9 mouse cellular contexts compared by ENCODE assay signal in the genomic region with DNA sequence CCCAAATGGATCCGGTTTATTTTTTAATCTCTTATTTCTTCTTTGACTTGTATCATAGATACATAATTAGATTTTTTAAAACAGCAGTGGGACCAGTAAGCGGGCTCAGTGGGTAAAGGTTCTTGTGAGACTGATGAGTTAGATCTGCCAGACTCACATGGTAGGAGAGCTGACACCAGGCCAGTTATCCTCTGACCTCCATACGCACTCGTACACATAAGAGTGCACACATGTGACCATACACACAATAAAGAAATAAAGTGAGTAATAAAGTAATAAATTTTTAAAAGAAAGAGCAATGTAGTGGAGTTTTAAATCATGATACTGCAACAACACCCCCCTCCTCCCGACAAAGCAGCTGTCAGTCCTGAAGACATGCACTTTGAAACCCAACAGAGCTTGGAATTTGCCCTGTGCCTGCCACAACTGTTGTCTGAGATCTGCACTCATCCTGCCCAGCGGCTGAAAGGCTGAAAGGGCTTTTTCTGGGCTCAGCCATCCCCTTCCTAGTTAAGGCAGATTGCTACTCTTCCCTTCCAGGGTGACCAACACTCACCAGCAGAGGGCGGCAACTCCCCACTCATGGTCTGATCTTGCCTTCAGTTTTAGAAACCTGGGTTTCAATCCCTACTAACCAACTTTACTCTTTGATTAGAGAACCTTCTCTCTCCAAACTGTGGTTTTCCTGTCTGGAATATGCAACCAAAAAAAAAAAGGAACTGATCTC. TPM values are rescaled to one million over a fixed set of nuclear protein-coding genes. Genes with fewer than 3 reads are reported as not detected.
DNase-seq lines count a peak whose midpoint lies in the region; ATAC-seq and TF ChIP-seq lines count a peak whose summit lies in the region.
"Had no signal": no experiment of that assay in that cellular context is flagged by ENCODE, and none has a peak within 500 bp of the region (broad histone marks: within the 10 kb centered on the region; RNA-seq: fewer than 3 reads in every experiment).

No protein-coding gene starts in this region.

- H3K36me3 ChIP-seq in forebrain, embryonic 11.5 days (ENCODE audit: control insufficient read depth, insufficient read depth, low read length), result no peaks in the 10 kb centered on the region
- no peaks in the 10 kb centered on the region for H3K36me3 ChIP-seq in liver, postnatal 0 days (replicated peaks; ENCODE audit: insufficient read depth, low read length)
- no peaks in the 10 kb centered on the region for H3K36me3 ChIP-seq in neural tube, embryonic 14.5 days (ENCODE audit: control insufficient read depth, insufficient read depth, low read length)
- H3K36me3 ChIP-seq: embryonic facial prominence, embryonic 12.5 days had no signal

- intact Hi-C loops in heart, postnatal 25 days (cut with DNase I), result loop anchor here (1.0 to 2.0 kb wide), 2 partner anchors 136 to 163 kb away; no protein-coding TSS in a partner anchor

- no peak overlapping the region for H3K9ac ChIP-seq in forebrain, embryonic 11.5 days (ENCODE audit: low read length)
- no peak overlapping the region for H3K9ac ChIP-seq in liver, postnatal 0 days (replicated peaks)
- no peak overlapping the region for H3K9ac ChIP-seq in neural tube, embryonic 14.5 days (replicated peaks; ENCODE audit: low read depth, low read length)
- H3K9ac ChIP-seq: embryonic facial prominence, embryonic 12.5 days had no signal

- H3K27me3 ChIP-seq in forebrain, embryonic 11.5 days (ENCODE audit: control insufficient read depth, insufficient read depth, low read length), result no peaks in the 10 kb centered on the region
- H3K27me3 ChIP-seq in liver, postnatal 0 days (ENCODE audit: insufficient read depth, low read length), result peaks cover 3% of the 10 kb centered on the region; the same call in 1 of the 2 replicates
- H3K27me3 ChIP-seq in neural tube, embryonic 14.5 days (ENCODE audit: control insufficient read depth, insufficient read depth, low read length), result no peaks in the 10 kb centered on the region
- H3K27me3 ChIP-seq: embryonic facial prominence, embryonic 12.5 days had no signal

- 42% methylated on average over 7 of the region's 7 CpGs for WGBS in forebrain, embryonic 11.5 days
- WGBS in large intestine, adult 2 months, result 28% methylated on average over 7 of the region's 7 CpGs
- 44% methylated on average over 7 of the region's 7 CpGs for WGBS in liver, postnatal 0 days (ENCODE audit: insufficient replicate concordance)
- 26% methylated on average over 7 of the region's 7 CpGs for WGBS in neural tube, embryonic 14.5 days

- TF ChIP-seq POLR2A in bone marrow macrophage, adult 2 months (IDR thresholded peaks at IDR 0.05; ENCODE audit: borderline replicate concordance, low read depth, low read length), result no peak

- H3K4me1 ChIP-seq in bone marrow macrophage, adult 2 months (ENCODE audit: control insufficient read depth, insufficient read depth, low read length), result peaks cover 4% of the 10 kb centered on the region
- peaks cover 5% of the 10 kb centered on the region; the same call in 1 of the 2 replicates for H3K4me1 ChIP-seq in forebrain, embryonic 11.5 days (replicated peaks; ENCODE audit: control insufficient read depth, insufficient read depth, low read length)
- 0 out of 2 replicates have a peak, but pooled peaks cover 2% of the 10 kb centered on the region for H3K4me1 ChIP-seq in liver, postnatal 0 days (ENCODE audit: insufficient read depth)
- H3K4me1 ChIP-seq in neural tube, embryonic 14.5 days (ENCODE audit: control insufficient read depth, insufficient read depth, low read length), result no peaks in the 10 kb centered on the region

- no peak; the same call in 1 of the 2 replicates for TF ChIP-seq EP300 in liver, postnatal 0 days (IDR thresholded peaks at IDR 0.05; ENCODE audit: low read depth)

- peak; percentile 71 for DNase-seq in CD4-positive helper T cell, adult 2 months (ENCODE audit: low read depth, low spot score)
- DNase-seq in forebrain, embryonic 11.5 days (ENCODE audit: low spot score), result peak; percentile 93
- peak; percentile 35 for DNase-seq in heart, postnatal 25 days (ENCODE audit: low spot score)
- peak; percentile 59 for DNase-seq in large intestine, adult 2 months (ENCODE audit: low read depth, low spot score)
- peak; percentile 92 for DNase-seq in liver, postnatal 0 days
- peak; percentile 48 for DNase-seq in telencephalon, adult 2 months (ENCODE audit: low read depth, low spot score)

- TF ChIP-seq CTCF in bone marrow macrophage, adult 2 months (IDR thresholded peaks at IDR 0.05; ENCODE audit: low read depth, low read length), result peak; percentile 86
- TF ChIP-seq CTCF in liver, postnatal 0 days (IDR thresholded peaks at IDR 0.05; ENCODE audit: low read depth), result peak; percentile 97

- no peak overlapping the region for H3K4me2 ChIP-seq in forebrain, embryonic 11.5 days (ENCODE audit: low read depth, low read length, severe bottlenecking)
- no peak overlapping the region for H3K4me2 ChIP-seq in liver, postnatal 0 days (ENCODE audit: low read depth, low read length)
- no peak overlapping the region for H3K4me2 ChIP-seq in neural tube, embryonic 14.5 days (ENCODE audit: low read depth, low read length)
- H3K4me2 ChIP-seq: embryonic facial prominence, embryonic 12.5 days had no signal

- no peak overlapping the region for H3K4me3 ChIP-seq in bone marrow macrophage, adult 2 months (ENCODE audit: insufficient read depth, low read length)
- H3K4me3 ChIP-seq in forebrain, embryonic 11.5 days (ENCODE audit: low read depth, low read length), result no peak overlapping the region
- no peak overlapping the region for H3K4me3 ChIP-seq in liver, postnatal 0 days (ENCODE audit: low read depth, low read length)
- no peak overlapping the region for H3K4me3 ChIP-seq in neural tube, embryonic 14.5 days (ENCODE audit: low read depth, low read length)
- H3K4me3 ChIP-seq: embryonic facial prominence, embryonic 12.5 days had no signal

- peak; percentile 77 for ATAC-seq in forebrain, embryonic 11.5 days (replicated peaks; ENCODE audit: low FRiP score)
- peak; percentile 74 for ATAC-seq in liver, postnatal 0 days
- ATAC-seq in neural tube, embryonic 14.5 days (ENCODE audit: low read depth), result peak; percentile 81

- H3K9me3 ChIP-seq in forebrain, embryonic 11.5 days (ENCODE audit: control insufficient read depth, low read length), result no peaks in the 10 kb centered on the region
- H3K9me3 ChIP-seq in liver, postnatal 0 days (ENCODE audit: low read length), result no peaks in the 10 kb centered on the region
- H3K9me3 ChIP-seq in neural tube, embryonic 14.5 days (ENCODE audit: control insufficient read depth, low read length), result no peaks in the 10 kb centered on the region
- H3K9me3 ChIP-seq: embryonic facial prominence, embryonic 12.5 days had no signal

- H3K27ac ChIP-seq in bone marrow macrophage, adult 2 months (ENCODE audit: insufficient read depth, low read depth, low read length), result no peak overlapping the region
- no peak overlapping the region for H3K27ac ChIP-seq in forebrain, embryonic 11.5 days (ENCODE audit: low read depth, low read length)
- H3K27ac ChIP-seq in liver, postnatal 0 days (ENCODE audit: low read depth), result no peak overlapping the region
- H3K27ac ChIP-seq in neural tube, embryonic 14.5 days (ENCODE audit: low read depth, low read length), result no peak overlapping the region
- H3K27ac ChIP-seq: embryonic facial prominence, embryonic 12.5 days had no signal

RNA-seq across cellular contexts. Expression of a gene that starts 43.4 kb away (rescaled TPM):
- polyA plus RNA-seq in bone marrow macrophage, adult 2 months (2012; ENCODE audit: insufficient read depth, insufficient read length, missing spikeins), result not detected in 2 replicates
- not detected in 2 replicates for polyA plus RNA-seq in forebrain, embryonic 11.5 days (2014; fragmentation: Nextera tagmentation; extraction: Ambion mirVana)
- under 1 TPM; 0.18 to 0.34 TPM for total RNA-seq in heart, postnatal 25 days (2021)
- 0.05 TPM in 1 of 2 replicates, not detected in the other for polyA plus RNA-seq in large intestine, adult 2 months (2012; rRNA removed)
- polyA plus RNA-seq in liver, postnatal 0 days (2015; fragmentation: Nextera tagmentation; extraction: Ambion mirVana), result not detected in 2 replicates
- not detected in 2 replicates for polyA plus RNA-seq in neural tube, embryonic 14.5 days (2014; fragmentation: Nextera tagmentation; extraction: Ambion mirVana)
- polyA plus RNA-seq: embryonic facial prominence, embryonic 12.5 days had no signal

Comparison
In these comparisons a context has a peak if more than half of its experiments do, and no peak if none do; other contexts are left out.
1. DNase-seq: peak in every context shown above with its lines; median percentile 93 in forebrain, embryonic 11.5 days; 92 in liver, postnatal 0 days; 71 in CD4-positive helper T cell, adult 2 months; 59 in large intestine, adult 2 months; 48 in telencephalon, adult 2 months; 35 in heart, postnatal 25 days.